Mouse (Mus musculus) liver, postnatal 0 days (tissue): ENCODE measurements at regions not wholly inside any gene's neighbourhood (a gene's known extent, or its start where the extent isn't known, plus 50 kb on each side); places are given as distances from the start of the nearest gene placed in this dataset.

ENCODE experiments used
- CTCF ChIP-seq: sonication (generic); IDR thresholded peaks from 2 replicates; pipeline ENCODE4 v1.5.1; 2016; ENCODE audit warnings: antibody characterized with exemption, low read depth
- EP300 ChIP-seq: IDR thresholded peaks from 2 replicates; pipeline ENCODE4 v1.6.1; 2016; ENCODE audit warnings: antibody characterized with exemption, low read depth, mild to moderate bottlenecking

GRCm38 (mm10) chr9:61249691-61250425 lies 122.3 kb upstream of the Tle3 start:
- TF ChIP-seq CTCF (no peak), EP300 (no peak)
